Mouse (Mus musculus) lung, postnatal 0 days (tissue): ENCODE data around the gene Galk2.

Experiments used
- CTCF ChIP-seq: IDR thresholded peaks from 2 replicates; pipeline ENCODE4 v1.5.1; 2016; ENCODE audit warnings: antibody characterized with exemption, mild to moderate bottlenecking
- EP300 ChIP-seq: IDR thresholded peaks from 2 replicates; pipeline ENCODE4 v1.6.1; 2016; ENCODE audit warnings: antibody characterized with exemption, mild to moderate bottlenecking, control low read depth

DNA sequence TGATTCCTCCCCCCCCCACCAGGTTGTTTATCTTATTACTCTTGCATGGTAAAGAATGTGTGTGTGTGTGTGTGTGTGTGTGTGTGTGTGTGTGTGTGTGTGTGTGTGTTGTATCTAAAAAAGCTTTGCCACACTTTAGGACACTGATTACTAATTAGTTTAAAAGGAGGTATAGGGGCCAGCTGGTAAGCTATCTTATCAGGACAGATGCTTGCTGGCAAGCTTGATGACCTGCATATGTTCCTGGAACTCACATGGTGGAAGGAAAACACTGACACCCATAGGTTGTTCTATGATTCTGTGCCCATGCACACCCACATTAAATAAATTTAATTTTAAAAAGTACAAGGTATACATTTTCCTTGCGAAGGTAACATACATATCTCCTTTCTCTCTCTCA, 5.6 kb downstream of the Galk2 start:
- TF ChIP-seq CTCF (no peak), EP300 (no peak)
